Mouse (Mus musculus): ENCODE measurements around the gene Myo6. TPM values are rescaled to one million over a fixed set of nuclear protein-coding genes. Genes with fewer than 3 reads are reported as not detected.
A peak's percentile ranks its signal among the peaks of the same experiment; 100 is the strongest.

The Myo6 gene
- total and polyA plus RNA-seq, 2 experiments from 2014 or later: 19.9 to 31.7 TPM

GRCm38 (mm10) chr9:80351295-80351677 is 186.5 kb downstream of the Myo6 start:
- H3K27ac ChIP-seq (ENCODE audit: low read depth, low read length): no peak overlapping the region
- H3K9ac ChIP-seq: no peak overlapping the region
- H3K4me3 ChIP-seq (ENCODE audit: low read depth, low read length): peak overlapping the region; percentile 21
- ATAC-seq (no peak), DNase-seq (no peak)
- no peaks in the 10 kb centered on the region for H3K4me1 ChIP-seq (ENCODE audit: insufficient read depth)
- no peaks in the 10 kb centered on the region for H3K9me3 ChIP-seq (ENCODE audit: low read length)
- H3K36me3 ChIP-seq (ENCODE audit: insufficient read depth): no peaks in the 10 kb centered on the region
- H3K27me3 ChIP-seq (ENCODE audit: insufficient read depth, low read length): no peaks in the 10 kb centered on the region
- 27% methylated on average over 7 of the region's 7 CpGs for WGBS
- H3K4me2 ChIP-seq (ENCODE audit: low read depth): peak overlapping the region; percentile 41
- TF ChIP-seq CTCF (IDR thresholded peaks at IDR 0.05; ENCODE audit: low read depth): no peak

- Histone ChIP-seq H3K4me1 (ENCODE audit: insufficient read depth) (no peaks in the 10 kb centered on the region), H3K9ac (no peak overlapping the region), H3K4me3 (ENCODE audit: low read depth, low read length) (peak overlapping the region; percentile 21), H3K36me3 (ENCODE audit: insufficient read depth) (no peaks in the 10 kb centered on the region), H3K27me3 (ENCODE audit: insufficient read depth, low read length) (no peaks in the 10 kb centered on the region), H3K9me3 (ENCODE audit: low read length) (no peaks in the 10 kb centered on the region), H3K27ac (ENCODE audit: low read depth, low read length) (no peak overlapping the region), H3K4me2 (ENCODE audit: low read depth) (peak overlapping the region; percentile 41)
- DNase-seq (peak; percentile 41), ATAC-seq (peak; percentile 82)
- WGBS: 10% methylated on average over 20 of the region's 20 CpGs
- no peak for TF ChIP-seq CTCF (IDR thresholded peaks at IDR 0.05; ENCODE audit: low read depth)
These were observed 187.0 kb downstream of the Myo6 start for GRCm38 (mm10) chr9:80351678-80352331.

- Histone ChIP-seq H3K4me2 (ENCODE audit: low read depth) (no peak overlapping the region), H3K27me3 (ENCODE audit: insufficient read depth, low read length) (no peaks in the 10 kb centered on the region), H3K27ac (ENCODE audit: low read depth, low read length) (no peak overlapping the region), H3K36me3 (ENCODE audit: insufficient read depth) (no peaks in the 10 kb centered on the region), H3K4me3 (ENCODE audit: low read depth, low read length) (no peak overlapping the region), H3K9me3 (ENCODE audit: low read length) (no peaks in the 10 kb centered on the region), H3K9ac (no peak overlapping the region), H3K4me1 (ENCODE audit: insufficient read depth) (no peaks in the 10 kb centered on the region)
- ATAC-seq (no peak), DNase-seq (no peak)
- no peak for TF ChIP-seq CTCF (IDR thresholded peaks at IDR 0.05; ENCODE audit: low read depth)
These were observed 195.2 kb downstream of the Myo6 start for GRCm38 (mm10) chr9:80360063-80360462.

Other genes with a start within 250 kb of the Myo6 start
- 8.1 and 9.2 TPM in 2 replicates for gene Filip1, start 152.2 kb upstream of the Myo6 start, total RNA-seq (2014; rRNA removed)
- 2.6 and 5.9 TPM in 2 replicates for gene Filip1, start 152.2 kb upstream of the Myo6 start, polyA plus RNA-seq (2015; fragmentation: Nextera tagmentation; extraction: Ambion mirVana)
- 114 and 127 TPM in 2 replicates for gene Senp6, start 98.1 kb upstream of the Myo6 start, total RNA-seq (2014; rRNA removed)
- 37.8 and 44.7 TPM in 2 replicates for gene Senp6, start 98.1 kb upstream of the Myo6 start, polyA plus RNA-seq (2015; fragmentation: Nextera tagmentation; extraction: Ambion mirVana)

All from forebrain, postnatal 0 days (tissue).